Mouse (Mus musculus): ENCODE data around the gene Trh. TPM values are rescaled to one million over a fixed set of nuclear protein-coding genes. Genes with fewer than 3 reads are reported as not detected.

The Trh gene
- total RNA-seq, 1 experiment from 2014 or later: not detected

DNA sequence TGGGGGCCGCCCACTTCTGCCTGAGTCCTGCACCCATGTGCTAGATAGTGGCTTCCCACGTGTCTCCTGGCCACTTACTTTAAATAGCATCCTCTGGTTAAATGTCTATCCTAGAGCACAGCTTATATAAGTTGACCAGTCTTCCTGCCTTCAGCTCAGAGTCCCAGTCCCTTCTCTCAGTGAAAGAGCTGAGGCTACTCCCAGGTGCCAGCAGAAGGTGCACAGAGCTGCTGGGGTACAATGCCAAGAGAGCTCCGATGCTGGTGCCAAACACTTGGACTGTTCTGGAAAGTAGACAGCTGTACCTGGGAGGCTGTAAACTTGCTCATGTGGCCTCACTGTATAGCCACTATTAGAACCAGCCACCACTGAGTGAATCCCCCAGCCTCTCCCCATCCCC is 22.4 kb downstream of the Trh start:
- no peak for DNase-seq

GRCm38 (mm10) chr6:92221604-92222003 is 22.8 kb downstream of the Trh start:
- no peak for DNase-seq

DNA sequence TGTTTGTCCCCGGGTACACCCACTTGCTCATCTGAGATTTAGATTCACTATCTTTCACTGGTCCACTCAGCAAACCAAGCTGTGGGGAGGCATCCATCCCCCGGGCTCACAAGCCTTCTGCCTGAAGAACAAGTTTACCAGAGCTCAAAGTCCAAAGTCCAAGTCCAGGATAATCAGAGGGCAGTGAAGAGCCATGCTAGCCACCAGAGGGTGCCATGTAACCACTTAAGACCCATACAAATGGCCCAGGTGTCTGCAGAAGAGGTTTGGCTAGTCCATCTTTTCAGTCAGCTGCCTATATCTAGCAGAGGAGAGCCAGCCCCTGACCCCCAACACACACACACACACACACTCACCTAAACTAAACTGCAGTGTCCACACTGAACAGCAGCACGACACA is 25.0 kb downstream of the Trh start:
- peak; percentile 64 for DNase-seq

DNA sequence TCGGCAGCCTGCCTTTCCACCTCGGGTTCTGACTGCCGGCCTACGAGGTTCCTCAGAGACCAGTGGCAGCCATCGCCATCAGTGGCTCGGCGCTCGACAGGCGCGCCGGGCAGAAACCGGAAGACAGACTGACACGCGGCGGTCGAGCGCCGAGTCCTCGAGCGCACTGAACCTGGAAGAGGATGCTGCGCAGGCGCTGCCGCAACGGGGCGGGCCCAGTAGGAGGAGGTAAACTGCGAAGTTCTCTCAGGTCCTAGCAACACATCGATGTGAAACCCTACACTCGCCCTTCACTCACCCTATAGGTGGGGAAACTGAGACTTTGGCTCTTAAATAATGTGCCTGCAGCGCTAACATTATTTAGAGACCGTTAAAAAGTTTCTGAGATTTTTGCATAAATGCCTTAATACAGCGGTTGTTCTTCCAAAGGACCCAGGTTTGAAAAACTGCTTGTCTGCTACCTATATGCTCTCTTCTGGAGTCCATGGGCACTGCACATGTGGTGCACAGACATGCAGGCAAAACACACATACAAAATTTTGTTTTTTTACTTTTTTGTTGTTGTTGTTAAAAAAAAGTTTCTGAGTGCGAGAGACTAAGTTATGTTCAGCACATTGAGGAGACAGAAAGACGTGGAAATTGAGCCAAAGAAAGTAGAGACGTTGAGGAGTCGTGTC is 29.5 kb downstream of the Trh start, which contains the start of gene Rbsn:
TSS of gene Rbsn (minus strand) at position 153 of the 677 bp plus-strand sequence.
- DNase-seq: peak; percentile 96

DNA sequence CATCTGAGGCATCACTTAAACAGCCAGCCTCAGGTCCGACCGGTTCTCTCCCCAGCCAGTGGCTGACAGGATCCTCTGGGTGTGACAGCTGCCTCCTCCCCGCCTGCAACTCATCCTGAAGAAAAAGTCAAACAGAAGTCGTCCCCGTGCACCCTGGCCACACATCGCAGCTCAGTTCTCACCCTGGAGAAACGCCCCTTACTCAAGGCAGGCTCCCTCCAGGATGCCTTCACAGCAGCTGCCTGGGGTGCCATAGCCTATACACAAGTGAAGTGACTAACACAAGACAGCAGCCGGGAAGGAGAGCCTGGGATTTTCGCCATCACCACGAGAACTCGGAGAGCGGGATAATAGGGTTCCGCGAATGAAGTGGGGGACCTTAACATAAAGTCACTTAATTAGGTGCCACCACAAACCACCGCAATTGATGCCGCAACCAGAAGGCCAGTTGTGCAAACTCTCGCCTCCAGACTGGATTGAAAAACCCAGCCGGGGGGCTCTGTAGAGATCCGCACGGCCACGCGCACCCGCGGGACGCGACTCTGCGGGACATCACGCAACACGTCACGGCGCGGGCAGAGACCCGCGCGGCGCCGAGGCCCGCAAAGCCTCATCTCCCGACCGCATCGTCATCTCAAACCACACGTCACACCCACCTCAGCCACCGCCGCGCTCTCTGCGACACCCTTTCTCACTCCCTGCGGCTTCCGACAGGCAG is 30.2 kb downstream of the Trh start:
- peak; percentile 6 for DNase-seq

DNA sequence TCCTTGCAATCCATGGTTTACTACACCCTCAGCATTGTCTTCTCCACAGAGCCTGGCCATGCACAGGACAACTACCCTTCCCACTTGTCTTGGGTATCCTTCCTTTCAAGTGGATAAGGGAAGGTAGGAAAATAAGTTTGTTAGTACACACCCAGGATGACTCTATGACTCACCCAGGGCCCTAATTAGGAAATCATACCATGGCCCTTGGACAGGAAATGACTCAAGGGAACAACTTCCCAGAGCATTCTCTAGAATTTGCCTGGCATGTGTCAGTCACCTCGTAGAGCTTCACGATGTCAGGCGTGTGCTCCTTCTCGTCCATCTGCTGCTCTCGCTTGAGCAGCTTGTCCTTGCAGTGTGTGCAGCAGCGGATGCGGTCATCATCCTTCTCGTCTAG is 45.0 kb downstream of the Trh start:
- DNase-seq: no peak

Other genes starting within 250 kb of the Trh start
- gene Nr2c2, start 153.3 kb downstream of the Trh start, total RNA-seq (2021): 35.9 and 42.7 TPM in 2 replicates
- gene Mrps25, start 60.6 kb downstream of the Trh start, total RNA-seq (2021): 58.9 and 60.0 TPM in 2 replicates
- gene Rbsn, start 29.7 kb downstream of the Trh start, total RNA-seq (2021): 21.2 and 24.1 TPM in 2 replicates

Data from adrenal gland, postnatal 14 days (tissue).